Mouse (Mus musculus) splenic B cell, adult 2 months (primary cell): ENCODE measurements around the gene Zfp72.

Experiments used
- DNase-seq: peaks from one replicate; pipeline ENCODE4 v3.0.0-alpha.2; 2011; ENCODE audit warnings: low read depth, low spot score
- H3K27me3 ChIP-seq: 2 replicates; pipeline ENCODE4 v1.6.1; 2012; ENCODE audit warnings: mild to moderate bottlenecking, low read length, moderate library complexity, mixed read lengths; ENCODE audit not compliant: control insufficient read depth, poor library complexity, insufficient read depth, severe bottlenecking
- H3K36me3 ChIP-seq: 2 replicates; pipeline ENCODE4 v1.6.1; 2012; ENCODE audit warnings: mild to moderate bottlenecking, low read length, moderate library complexity, mixed read lengths; ENCODE audit not compliant: control insufficient read depth, poor library complexity, insufficient read depth, severe bottlenecking

Zfp72 gene

GRCm38 (mm10) chr13:74329321-74329720 lies 61.3 kb downstream of the Zfp72 start:
- no peak for DNase-seq
- H3K36me3 ChIP-seq, result peaks cover 31% of the 10 kb centered on the region
- H3K27me3 ChIP-seq, result no peaks in the 10 kb centered on the region
